Mouse (Mus musculus): ENCODE results near the gene Cdh23. TPM values are rescaled to one million over a fixed set of nuclear protein-coding genes. Genes with fewer than 3 reads are reported as not detected.

Cdh23 gene
- polyA plus RNA-seq, 1 experiment, result 9.0 TPM

DNA sequence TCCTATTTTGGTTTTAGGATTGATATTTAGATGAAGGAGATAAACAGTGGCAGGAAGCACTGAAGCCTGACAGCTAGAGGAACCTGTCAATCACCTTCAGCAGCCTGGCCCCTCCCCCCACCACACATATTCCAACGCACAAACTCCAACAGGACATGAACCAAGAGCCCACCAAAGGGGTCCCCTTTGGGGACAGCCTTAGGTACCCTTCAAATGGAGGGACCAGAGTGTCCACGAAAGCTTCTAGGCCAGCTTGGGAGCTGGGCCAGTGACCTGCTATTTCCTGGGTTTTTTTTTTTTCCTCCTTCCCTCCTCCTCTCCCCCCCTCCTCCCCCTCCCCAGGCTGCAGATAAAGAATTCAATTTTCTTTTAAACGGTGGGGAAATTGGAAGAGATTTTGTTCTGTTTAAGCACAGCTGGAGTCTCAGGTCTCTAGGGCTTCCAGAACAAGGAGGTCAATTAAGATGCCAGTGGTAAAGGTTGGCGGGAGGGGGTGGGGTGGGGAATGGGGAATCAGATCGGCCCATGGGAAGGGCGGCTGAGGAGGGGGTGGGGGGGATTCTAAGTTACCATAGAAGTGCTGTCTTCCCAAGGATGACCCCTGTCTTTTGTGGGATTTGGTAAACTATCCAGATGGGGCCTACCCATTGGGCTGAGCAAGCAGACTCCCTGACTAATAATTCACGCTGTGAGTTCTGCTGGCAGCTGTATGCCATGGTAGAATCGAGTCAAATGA is 239.5 kb downstream of the Cdh23 start:
- TF ChIP-seq POLR2A (IDR thresholded peaks at IDR 0.05; ENCODE audit: borderline replicate concordance, extremely low read depth, insufficient read depth, insufficient read length, poor library complexity, severe bottlenecking) (no peak), CTCF (IDR thresholded peaks at IDR 0.05; ENCODE audit: borderline replicate concordance, extremely low read depth, insufficient read depth, insufficient read length) (no peak)
- peak; percentile 66 for DNase-seq (ENCODE audit: low read depth)

- no peak for TF ChIP-seq POLR2A (IDR thresholded peaks at IDR 0.05; ENCODE audit: borderline replicate concordance, extremely low read depth, insufficient read depth, insufficient read length, poor library complexity, severe bottlenecking)
- no peak for TF ChIP-seq CTCF (IDR thresholded peaks at IDR 0.05; ENCODE audit: borderline replicate concordance, extremely low read depth, insufficient read depth, insufficient read length)
- DNase-seq (ENCODE audit: low read depth), result no peak
These were observed 241.1 kb downstream of the Cdh23 start for GRCm38 (mm10) chr10:60455193-60455592.

DNA sequence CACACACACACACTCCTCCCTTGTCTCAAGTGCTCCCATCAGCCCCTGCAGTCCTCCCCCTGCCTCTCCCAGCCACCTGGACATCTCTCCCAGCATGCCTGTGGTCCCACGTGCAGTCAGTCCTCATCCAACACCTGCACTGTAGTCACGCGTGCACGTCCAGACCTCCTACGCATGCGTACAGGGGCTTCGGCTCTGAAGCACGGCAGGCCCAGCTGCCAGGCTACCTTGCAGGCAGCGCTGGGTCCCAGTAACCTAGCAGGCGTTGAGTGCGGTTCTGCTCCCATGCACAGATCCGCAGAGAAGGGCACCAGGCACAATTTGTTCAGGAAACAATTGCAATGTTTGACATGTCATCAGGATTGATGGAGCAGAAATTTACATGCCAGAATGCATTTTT is 249.1 kb downstream of the Cdh23 start:
- no peak for TF ChIP-seq CTCF (IDR thresholded peaks at IDR 0.05; ENCODE audit: borderline replicate concordance, extremely low read depth, insufficient read depth, insufficient read length)
- no peak for TF ChIP-seq POLR2A (IDR thresholded peaks at IDR 0.05; ENCODE audit: borderline replicate concordance, extremely low read depth, insufficient read depth, insufficient read length, poor library complexity, severe bottlenecking)
- DNase-seq (ENCODE audit: low read depth), result peak; percentile 38

- DNase-seq (ENCODE audit: low read depth), result peak; percentile 15
- no peak for TF ChIP-seq POLR2A (IDR thresholded peaks at IDR 0.05; ENCODE audit: borderline replicate concordance, extremely low read depth, insufficient read depth, insufficient read length, poor library complexity, severe bottlenecking)
- TF ChIP-seq CTCF (IDR thresholded peaks at IDR 0.05; ENCODE audit: borderline replicate concordance, extremely low read depth, insufficient read depth, insufficient read length), result no peak
These were observed 251.2 kb downstream of the Cdh23 start for GRCm38 (mm10) chr10:60445031-60445593.

GRCm38 (mm10) chr10:60443078-60443477 is 253.2 kb downstream of the Cdh23 start:
- peak; percentile 25; the same call in 1 of the 2 replicates for TF ChIP-seq CTCF (IDR thresholded peaks at IDR 0.05; ENCODE audit: borderline replicate concordance, extremely low read depth, insufficient read depth, insufficient read length)
- no peak for TF ChIP-seq POLR2A (IDR thresholded peaks at IDR 0.05; ENCODE audit: borderline replicate concordance, extremely low read depth, insufficient read depth, insufficient read length, poor library complexity, severe bottlenecking)
- DNase-seq (ENCODE audit: low read depth), result no peak

- DNase-seq (ENCODE audit: low read depth), result no peak
These were observed 254.0 kb downstream of the Cdh23 start for GRCm38 (mm10) chr10:60442321-60442720.

GRCm38 (mm10) chr10:60432679-60433078 is 263.6 kb downstream of the Cdh23 start:
- TF ChIP-seq POLR2A (IDR thresholded peaks at IDR 0.05; ENCODE audit: borderline replicate concordance, extremely low read depth, insufficient read depth, insufficient read length, poor library complexity, severe bottlenecking), result no peak
- TF ChIP-seq CTCF (IDR thresholded peaks at IDR 0.05; ENCODE audit: borderline replicate concordance, extremely low read depth, insufficient read depth, insufficient read length), result no peak
- no peak for DNase-seq (ENCODE audit: low read depth)

More at GRCm38 (mm10) chr10:60442321-60442720, 254.0 kb downstream of the Cdh23 start:
- TF ChIP-seq POLR2A (IDR thresholded peaks at IDR 0.05; ENCODE audit: borderline replicate concordance, extremely low read depth, insufficient read depth, insufficient read length, poor library complexity, severe bottlenecking) (no peak), CTCF (IDR thresholded peaks at IDR 0.05; ENCODE audit: borderline replicate concordance, extremely low read depth, insufficient read depth, insufficient read length) (no peak)

GRCm38 (mm10) chr10:60430591-60430990 is 265.7 kb downstream of the Cdh23 start:
- DNase-seq (ENCODE audit: low read depth), result peak; percentile 23
- TF ChIP-seq POLR2A (IDR thresholded peaks at IDR 0.05; ENCODE audit: borderline replicate concordance, extremely low read depth, insufficient read depth, insufficient read length, poor library complexity, severe bottlenecking) (no peak), CTCF (IDR thresholded peaks at IDR 0.05; ENCODE audit: borderline replicate concordance, extremely low read depth, insufficient read depth, insufficient read length) (no peak)

DNA sequence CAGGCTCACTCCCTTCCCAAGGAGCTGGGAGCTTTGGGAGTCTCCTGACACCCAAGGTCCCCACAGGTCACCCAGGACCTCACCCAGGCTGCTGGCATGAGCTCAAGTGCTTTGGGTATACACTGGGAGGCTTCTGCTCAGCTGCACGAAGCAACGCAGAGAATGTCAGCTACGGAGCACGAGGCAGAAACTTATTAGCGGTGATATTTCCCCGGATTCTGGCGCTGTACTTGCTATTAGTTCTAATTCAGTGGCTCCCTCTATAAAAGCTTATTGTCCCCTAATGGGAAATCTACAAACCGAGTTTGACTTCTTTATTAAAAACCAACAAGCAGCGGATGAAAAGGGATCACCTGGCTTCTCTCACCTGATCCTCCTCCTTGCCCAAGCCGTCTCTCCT is 266.3 kb downstream of the Cdh23 start:
- TF ChIP-seq POLR2A (IDR thresholded peaks at IDR 0.05; ENCODE audit: borderline replicate concordance, extremely low read depth, insufficient read depth, insufficient read length, poor library complexity, severe bottlenecking) (no peak), CTCF (IDR thresholded peaks at IDR 0.05; ENCODE audit: borderline replicate concordance, extremely low read depth, insufficient read depth, insufficient read length) (no peak)
- DNase-seq (ENCODE audit: low read depth), result peak; percentile 63

- DNase-seq (ENCODE audit: low read depth), result no peak
- TF ChIP-seq POLR2A (IDR thresholded peaks at IDR 0.05; ENCODE audit: borderline replicate concordance, extremely low read depth, insufficient read depth, insufficient read length, poor library complexity, severe bottlenecking), result no peak
- no peak for TF ChIP-seq CTCF (IDR thresholded peaks at IDR 0.05; ENCODE audit: borderline replicate concordance, extremely low read depth, insufficient read depth, insufficient read length)
These were observed 273.5 kb downstream of the Cdh23 start for GRCm38 (mm10) chr10:60422756-60423155.

GRCm38 (mm10) chr10:60419624-60420023 is 276.7 kb downstream of the Cdh23 start:
- no peak for DNase-seq (ENCODE audit: low read depth)
- peak; percentile 70 for TF ChIP-seq CTCF (IDR thresholded peaks at IDR 0.05; ENCODE audit: borderline replicate concordance, extremely low read depth, insufficient read depth, insufficient read length)
- TF ChIP-seq POLR2A (IDR thresholded peaks at IDR 0.05; ENCODE audit: borderline replicate concordance, extremely low read depth, insufficient read depth, insufficient read length, poor library complexity, severe bottlenecking), result no peak

DNA sequence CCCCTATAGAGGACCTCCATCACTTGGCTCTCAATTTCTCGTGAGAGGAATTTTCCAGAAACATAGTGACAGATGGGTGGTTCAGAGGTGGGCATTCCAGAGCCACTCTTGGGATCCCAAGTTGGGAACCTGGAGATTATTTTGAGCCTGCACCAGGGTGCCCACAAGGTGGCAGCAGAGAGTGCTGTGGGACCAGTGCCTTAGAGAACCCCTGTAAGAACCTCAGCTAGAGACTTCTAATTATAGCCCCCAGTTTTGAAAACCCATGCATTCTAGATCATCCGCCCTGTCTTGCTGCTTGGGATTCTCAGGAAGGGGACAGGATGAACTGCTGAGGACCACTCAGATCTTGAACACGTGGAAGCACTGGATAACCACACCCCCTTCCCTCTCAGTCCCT is 278.2 kb downstream of the Cdh23 start:
- TF ChIP-seq CTCF (IDR thresholded peaks at IDR 0.05; ENCODE audit: borderline replicate concordance, extremely low read depth, insufficient read depth, insufficient read length) (peak; percentile 93), POLR2A (IDR thresholded peaks at IDR 0.05; ENCODE audit: borderline replicate concordance, extremely low read depth, insufficient read depth, insufficient read length, poor library complexity, severe bottlenecking) (no peak)
- peak; percentile 81 for DNase-seq (ENCODE audit: low read depth)

All from brain, embryonic 14.5 days (tissue).